Mouse (Mus musculus) bone marrow macrophage, adult 2 months (primary cell): Measurements from ENCODE around the gene Hnf1b. TPM values are rescaled to one million over a fixed set of nuclear protein-coding genes. Genes with fewer than 3 reads are reported as not detected.

ENCODE experiments used
- H3K27ac ChIP-seq: 2 replicates; pipeline ENCODE4 v1.5.1; 2012; ENCODE audit warnings: low read depth, low read length; ENCODE audit not compliant: insufficient read depth
- H3K4me1 ChIP-seq: 2 replicates; pipeline ENCODE4 v1.6.1; 2012; ENCODE audit warnings: low read length; ENCODE audit not compliant: control insufficient read depth, insufficient read depth
- H3K4me3 ChIP-seq: 2 replicates; pipeline ENCODE4 v1.5.1; 2012; ENCODE audit warnings: mild to moderate bottlenecking, low read length, moderate library complexity; ENCODE audit not compliant: insufficient read depth
- CTCF ChIP-seq: IDR thresholded peaks from 2 replicates; pipeline ENCODE4 v1.5.1; 2012; ENCODE audit warnings: low read depth, mild to moderate bottlenecking, low read length, moderate library complexity
- POLR2A ChIP-seq: IDR thresholded peaks from 2 replicates; pipeline ENCODE4 v1.6.1; 2012; ENCODE audit warnings: mild to moderate bottlenecking, low read depth, low read length, borderline replicate concordance
- polyA plus RNA-seq: library from polyadenylated mRNA; stranded (reverse); fragments of >200 nt; gene quantifications from 2 replicates; pipeline ENCODE4 v1.2.4, GENCODE M21; 2012; ENCODE audit not compliant: missing spikeins, insufficient read depth, insufficient read length

The Hnf1b gene
- polyA plus RNA-seq, 1 experiment: not detected

DNA sequence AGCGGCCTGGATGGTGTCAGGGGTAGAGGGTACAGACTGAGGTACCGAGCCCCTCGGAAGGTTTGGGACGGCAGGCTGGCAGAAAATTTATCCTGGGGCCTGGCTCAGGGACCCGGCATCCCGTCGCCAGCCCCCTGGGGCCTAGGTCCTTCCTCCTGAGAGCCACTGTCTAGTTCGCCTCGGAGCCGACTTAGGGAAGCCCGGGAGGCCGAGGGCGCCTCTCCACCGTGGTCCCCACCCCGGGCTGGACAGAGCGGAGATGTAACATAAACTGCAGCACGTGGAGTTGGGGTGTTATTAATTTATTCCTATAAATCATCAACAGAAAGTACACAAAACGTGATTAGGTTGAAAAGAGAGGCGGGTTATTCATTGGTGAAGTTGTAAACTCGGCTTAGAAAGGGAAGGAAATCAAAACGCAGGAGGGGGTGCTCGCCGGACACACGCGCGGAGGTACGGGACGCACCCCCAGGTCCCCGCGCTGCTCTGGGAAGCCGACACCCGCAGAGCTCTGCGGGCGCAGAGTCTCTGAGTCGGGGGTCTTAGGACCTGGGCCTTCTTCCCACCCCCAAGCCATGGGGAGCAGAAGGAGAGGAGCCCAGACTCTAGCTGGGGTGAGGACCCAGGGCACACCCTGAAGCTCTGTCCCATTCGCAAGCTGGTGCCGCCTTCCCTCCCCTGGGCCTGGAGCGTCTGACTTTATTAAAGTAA, 2.8 kb downstream of the Hnf1b start:
- no peak overlapping the region for H3K27ac ChIP-seq

DNA sequence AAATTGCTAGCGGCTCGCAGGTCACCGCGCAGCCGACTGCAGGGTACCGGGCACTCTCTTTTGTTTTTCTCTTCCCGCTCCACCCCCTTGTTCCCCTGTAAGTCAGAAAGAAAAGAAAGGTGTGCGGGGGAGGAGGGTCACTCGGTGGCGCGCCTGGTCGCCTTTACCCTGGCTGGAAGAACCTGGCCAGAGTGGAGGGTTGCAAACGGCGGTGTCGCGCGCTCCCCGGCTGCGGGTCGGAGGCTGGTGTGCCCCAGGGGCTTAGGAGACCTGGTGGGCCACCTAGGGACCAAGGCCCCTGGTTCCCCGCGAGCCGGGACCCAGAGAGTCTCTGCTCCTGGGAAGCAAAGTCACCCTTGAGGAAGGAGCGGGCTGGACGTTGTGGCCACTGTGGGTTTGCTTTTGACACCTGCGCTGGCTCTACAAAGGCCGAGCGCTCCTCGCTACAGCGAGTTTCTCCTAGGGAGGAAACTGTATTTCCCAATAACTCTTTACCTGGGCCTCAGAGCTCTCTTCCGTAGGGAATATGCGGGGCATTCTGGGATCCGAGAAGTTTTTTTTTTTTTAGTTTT, 3.4 kb downstream of the Hnf1b start:
- Histone ChIP-seq H3K27ac (no peak overlapping the region), H3K4me3 (no peak overlapping the region), H3K4me1 (no peaks in the 10 kb centered on the region; the same call in 1 of the 2 replicates)
- TF ChIP-seq CTCF (no peak), POLR2A (no peak)

More for the DNA sequence above, 2.8 kb downstream of the Hnf1b start:
- Histone ChIP-seq H3K4me3 (no peak overlapping the region), H3K4me1 (no peaks in the 10 kb centered on the region; the same call in 1 of the 2 replicates)
- TF ChIP-seq CTCF: no peak
- no peak for TF ChIP-seq POLR2A

- no peak overlapping the region for H3K27ac ChIP-seq
- H3K4me1 ChIP-seq: no peaks in the 10 kb centered on the region; the same call in 1 of the 2 replicates
- no peak for TF ChIP-seq POLR2A
- no peak for TF ChIP-seq CTCF
- H3K4me3 ChIP-seq: no peak overlapping the region
Observed at GRCm38 (mm10) chr11:83854091-83854490, 4.2 kb downstream of the Hnf1b start.

DNA sequence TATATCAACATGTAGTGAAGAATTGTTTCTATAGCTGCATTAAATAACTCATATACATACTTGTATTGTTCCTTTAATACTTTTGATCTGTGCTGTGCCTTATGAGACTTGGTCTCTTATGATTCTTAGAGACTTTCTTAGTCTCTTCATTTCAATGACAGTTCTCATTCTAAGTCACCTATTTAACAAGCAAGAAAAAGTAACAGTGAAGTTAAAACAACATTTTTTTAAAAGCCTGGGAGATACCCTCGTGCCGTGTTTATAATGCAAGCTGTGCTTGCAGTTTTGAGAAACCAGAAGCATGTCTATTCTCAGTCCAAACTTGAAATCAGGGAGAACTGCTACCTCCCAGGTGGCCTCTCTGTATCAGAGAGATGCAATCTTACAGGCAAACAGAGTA, 4.8 kb downstream of the Hnf1b start:
- TF ChIP-seq POLR2A: no peak
- no peak overlapping the region for H3K27ac ChIP-seq
- H3K4me1 ChIP-seq: no peaks in the 10 kb centered on the region; the same call in 1 of the 2 replicates
- H3K4me3 ChIP-seq: no peak overlapping the region

DNA sequence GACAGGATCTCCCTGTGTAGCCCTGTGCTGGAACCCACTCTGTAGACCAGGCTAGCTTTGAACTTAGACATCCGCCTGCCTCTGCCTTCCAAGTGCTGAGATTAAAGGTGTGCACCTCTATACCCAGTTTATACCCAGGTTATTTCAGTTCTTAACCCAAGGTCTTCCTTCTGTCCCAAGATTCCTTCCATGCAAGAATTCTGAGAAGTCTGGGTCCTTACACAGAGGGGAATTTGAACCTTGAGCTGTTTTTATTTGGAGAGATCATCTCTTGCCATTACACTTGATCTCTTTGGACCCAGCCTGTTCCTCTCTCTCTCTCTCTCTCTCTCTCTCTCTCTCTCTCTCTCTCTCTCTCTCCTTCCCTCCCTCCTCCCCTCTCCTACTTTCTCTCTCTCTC, 7.4 kb downstream of the Hnf1b start:
- TF ChIP-seq POLR2A: no peak
- no peak for TF ChIP-seq CTCF
- no peaks in the 10 kb centered on the region; the same call in 1 of the 2 replicates for H3K4me1 ChIP-seq
- H3K4me3 ChIP-seq: no peak overlapping the region
- no peak overlapping the region for H3K27ac ChIP-seq

DNA sequence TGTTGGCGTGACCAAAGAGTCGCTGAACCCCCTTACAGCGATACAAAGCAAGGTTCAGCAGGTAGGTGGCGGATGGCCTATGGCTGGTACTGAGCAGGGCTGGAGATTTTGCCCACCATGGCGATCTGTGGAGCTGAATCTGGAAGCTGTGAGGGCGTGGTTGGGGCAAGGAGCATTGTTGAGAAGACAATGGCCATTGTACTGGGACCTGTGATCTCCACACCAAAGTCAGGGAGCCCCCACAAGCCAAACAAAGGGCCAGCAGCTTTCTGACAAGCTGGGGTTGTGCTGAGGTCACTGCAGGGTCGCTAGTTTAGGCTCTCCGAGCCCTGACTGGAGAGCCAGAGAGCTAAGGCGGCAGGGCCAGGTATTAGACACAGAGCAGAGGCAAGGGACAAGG, 15.4 kb downstream of the Hnf1b start:
- TF ChIP-seq CTCF (no peak), POLR2A (no peak)
- no peak overlapping the region for H3K4me3 ChIP-seq
- peaks cover 7% of the 10 kb centered on the region for H3K4me1 ChIP-seq
- H3K27ac ChIP-seq: no peak overlapping the region

GRCm38 (mm10) chr11:83867571-83867970, 17.7 kb downstream of the Hnf1b start:
- H3K27ac ChIP-seq: no peak overlapping the region
- TF ChIP-seq CTCF (no peak), POLR2A (no peak)
- no peak overlapping the region for H3K4me3 ChIP-seq
- peaks cover 17% of the 10 kb centered on the region for H3K4me1 ChIP-seq

- Histone ChIP-seq H3K4me3 (no peak overlapping the region), H3K27ac (no peak overlapping the region), H3K4me1 (peaks cover 18% of the 10 kb centered on the region)
- no peak for TF ChIP-seq CTCF
- no peak for TF ChIP-seq POLR2A
Observed at GRCm38 (mm10) chr11:83869147-83869546, 19.3 kb downstream of the Hnf1b start.

GRCm38 (mm10) chr11:83869686-83870085, 19.8 kb downstream of the Hnf1b start:
- Histone ChIP-seq H3K27ac (no peak overlapping the region), H3K4me3 (no peak overlapping the region), H3K4me1 (peaks cover 18% of the 10 kb centered on the region)
- no peak for TF ChIP-seq CTCF

DNA sequence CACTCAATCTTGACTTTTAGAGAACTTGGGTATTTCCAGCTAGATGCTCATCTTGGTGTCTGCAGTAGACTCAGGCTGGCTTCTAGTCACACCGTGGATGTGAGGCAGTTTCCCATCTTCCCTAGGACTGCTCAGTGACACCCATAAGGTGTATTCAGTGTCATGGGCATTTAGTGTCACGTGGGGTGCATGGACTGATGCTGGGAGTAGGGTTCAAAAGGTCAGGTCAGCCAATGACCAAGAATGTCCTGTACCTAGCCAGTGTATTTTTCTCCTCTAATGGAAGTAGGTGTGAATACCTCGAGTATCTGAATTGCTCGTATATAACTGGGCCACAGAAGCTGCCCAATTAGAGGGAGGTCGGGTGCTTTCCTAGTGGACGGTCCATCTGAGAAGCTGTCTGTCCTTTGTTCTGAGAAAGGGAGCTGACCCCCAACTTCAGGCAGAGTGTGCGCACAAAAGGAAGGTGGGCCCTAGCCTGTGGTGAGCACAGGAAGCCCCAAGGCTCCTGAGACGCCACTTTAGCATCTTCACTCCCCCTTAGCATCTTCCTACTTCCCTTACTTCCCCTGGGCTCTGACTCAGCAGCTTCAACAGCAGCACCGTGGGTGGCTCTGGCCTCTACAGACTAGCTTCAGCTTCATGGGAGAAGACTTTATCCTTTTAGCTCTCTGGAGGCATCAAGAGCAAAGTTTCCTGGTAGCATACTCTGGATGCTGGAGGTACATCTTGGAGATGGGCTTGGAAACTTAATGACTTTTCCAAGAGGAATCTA, 22.1 kb downstream of the Hnf1b start:
- Histone ChIP-seq H3K27ac (no peak overlapping the region), H3K4me3 (no peak overlapping the region), H3K4me1 (peaks cover 18% of the 10 kb centered on the region)
- TF ChIP-seq CTCF (no peak), POLR2A (no peak)
